Mouse (Mus musculus): ENCODE measurements around the gene Plpp2.

Gene Plpp2

GRCm38 (mm10) chr10:79528081-79528480, 5.5 kb downstream of the Plpp2 start:
- no peak for DNase-seq (ENCODE audit: extremely low spot score)

- DNase-seq (ENCODE audit: extremely low spot score): no peak
These were observed 6.1 kb downstream of the Plpp2 start for GRCm38 (mm10) chr10:79527453-79527845.

- no peak for DNase-seq (ENCODE audit: extremely low spot score)
These were observed 6.7 kb downstream of the Plpp2 start for GRCm38 (mm10) chr10:79526661-79527452.

- no peak for DNase-seq (ENCODE audit: extremely low spot score)
These were observed 7.9 kb downstream of the Plpp2 start for GRCm38 (mm10) chr10:79525456-79526325.

GRCm38 (mm10) chr10:79524433-79524832, 9.2 kb downstream of the Plpp2 start:
- DNase-seq (ENCODE audit: extremely low spot score): no peak

- no peak for DNase-seq (ENCODE audit: extremely low spot score)
These were observed 26.9 kb downstream of the Plpp2 start for GRCm38 (mm10) chr10:79506709-79507108.

- peak; percentile 8 for DNase-seq (ENCODE audit: extremely low spot score)
These were observed 30.6 kb downstream of the Plpp2 start for GRCm38 (mm10) chr10:79502830-79503644.

- no peak for DNase-seq (ENCODE audit: extremely low spot score)
These were observed 36.8 kb downstream of the Plpp2 start for GRCm38 (mm10) chr10:79496701-79497288.

- no peak for DNase-seq (ENCODE audit: extremely low spot score)
These were observed 37.7 kb downstream of the Plpp2 start for GRCm38 (mm10) chr10:79495886-79496285.
